Comparison of ENCODE assay signal across 15 mouse cellular contexts in the genomic region with DNA sequence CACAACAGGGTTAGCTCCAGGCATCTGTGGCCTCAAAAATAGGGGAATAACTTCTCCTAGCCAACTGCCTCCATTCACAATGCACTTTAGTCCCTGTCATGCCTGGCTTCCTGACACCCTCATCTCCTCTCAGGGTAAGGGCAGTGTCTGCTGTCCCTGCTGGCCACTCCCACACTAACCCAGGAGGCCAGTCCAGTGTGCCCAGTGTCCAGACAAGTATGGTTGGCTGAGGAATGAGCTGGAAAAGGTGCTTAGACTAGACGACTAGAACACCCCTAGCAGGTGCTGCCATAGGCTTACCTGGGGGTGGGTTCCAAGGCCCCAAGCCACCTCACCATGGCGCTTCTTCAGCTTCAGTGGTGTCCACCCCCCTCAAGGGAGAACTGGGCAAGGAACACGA.
DNase-seq lines count a peak whose midpoint lies in the region; ATAC-seq and TF ChIP-seq lines count a peak whose summit lies in the region.
"Had no signal": no experiment of that assay in that cellular context is flagged by ENCODE, and none has a peak within 500 bp of the region (broad histone marks: within the 10 kb centered on the region; RNA-seq: fewer than 3 reads in every experiment).

No protein-coding gene starts in this region.

- H3K4me3 ChIP-seq in embryonic facial prominence, embryonic 15.5 days (replicated peaks), result no peak overlapping the region
- H3K4me3 ChIP-seq in embryonic facial prominence, embryonic 10.5 days, result no peak overlapping the region
- no peak overlapping the region for H3K4me3 ChIP-seq in intestine, embryonic 15.5 days (replicated peaks)
- H3K4me3 ChIP-seq in intestine, embryonic 16.5 days (ENCODE audit: low read length), result no peak overlapping the region
- no peak overlapping the region for H3K4me3 ChIP-seq in intestine, postnatal 0 days (ENCODE audit: low read depth, low read length)
- H3K4me3 ChIP-seq: liver, embryonic 12.5 days; neural tube, embryonic 15.5 days had no signal

- DNase-seq in embryonic facial prominence, embryonic 10.5 days (ENCODE audit: low spot score), result no peak
- peak; percentile 38 for DNase-seq in kidney, postnatal 10 days
- DNase-seq in T-cell, adult 2 months (ENCODE audit: low spot score), result no peak
- no peak for DNase-seq in c-Kit-positive CD71-positive TER-119-positive erythroid progenitor cells, embryonic 14.5 days (ENCODE audit: low spot score)
- DNase-seq: adrenal gland, postnatal 36 days; gastrocnemius, postnatal 36 days; heart, postnatal 36 days; left cerebral cortex, postnatal 4 days; lung, postnatal 10 days had no signal

- no peaks in the 10 kb centered on the region for H3K27me3 ChIP-seq in embryonic facial prominence, embryonic 15.5 days
- H3K27me3 ChIP-seq in embryonic facial prominence, embryonic 10.5 days (replicated peaks; ENCODE audit: low read depth, poor library complexity, severe bottlenecking), result no peaks in the 10 kb centered on the region
- H3K27me3 ChIP-seq in intestine, embryonic 15.5 days (replicated peaks), result no peaks in the 10 kb centered on the region
- H3K27me3 ChIP-seq in intestine, embryonic 16.5 days (replicated peaks; ENCODE audit: control insufficient read depth, insufficient read depth, low read length), result no peaks in the 10 kb centered on the region
- no peaks in the 10 kb centered on the region for H3K27me3 ChIP-seq in intestine, postnatal 0 days (replicated peaks; ENCODE audit: control insufficient read depth, insufficient read depth, low read length)
- H3K27me3 ChIP-seq: liver, embryonic 12.5 days; neural tube, embryonic 15.5 days had no signal

- peaks cover 45% of the 10 kb centered on the region for H3K36me3 ChIP-seq in embryonic facial prominence, embryonic 15.5 days
- peaks cover 56% of the 10 kb centered on the region for H3K36me3 ChIP-seq in embryonic facial prominence, embryonic 10.5 days (replicated peaks)
- H3K36me3 ChIP-seq in intestine, embryonic 15.5 days, result 0 out of 2 replicates have a peak, but pooled peaks cover 12% of the 10 kb centered on the region
- H3K36me3 ChIP-seq in intestine, embryonic 16.5 days (ENCODE audit: control insufficient read depth, insufficient read depth, low read length), result peaks cover 12% of the 10 kb centered on the region; the same call in 1 of the 2 replicates
- H3K36me3 ChIP-seq in intestine, postnatal 0 days (ENCODE audit: control insufficient read depth, insufficient read depth), result peaks cover 49% of the 10 kb centered on the region

- 0 out of 2 replicates have a peak, but pooled peaks have one; percentile 21 for TF ChIP-seq CTCF in intestine, postnatal 0 days (IDR thresholded peaks at IDR 0.05; ENCODE audit: low read depth)

- WGBS in embryonic facial prominence, embryonic 15.5 days, result 65% methylated on average over 3 of the region's 3 CpGs
- WGBS in embryonic facial prominence, embryonic 10.5 days, result 81% methylated on average over 3 of the region's 3 CpGs
- 67% methylated on average over 3 of the region's 3 CpGs for WGBS in intestine, embryonic 15.5 days
- WGBS in intestine, embryonic 16.5 days, result 70% methylated on average over 3 of the region's 3 CpGs
- WGBS in intestine, postnatal 0 days, result 78% methylated on average over 3 of the region's 3 CpGs

- H3K9me3 ChIP-seq in embryonic facial prominence, embryonic 15.5 days (replicated peaks), result no peaks in the 10 kb centered on the region
- no peaks in the 10 kb centered on the region for H3K9me3 ChIP-seq in embryonic facial prominence, embryonic 10.5 days
- H3K9me3 ChIP-seq in intestine, embryonic 15.5 days, result no peaks in the 10 kb centered on the region
- no peaks in the 10 kb centered on the region for H3K9me3 ChIP-seq in intestine, embryonic 16.5 days (ENCODE audit: control insufficient read depth, low read length)
- no peaks in the 10 kb centered on the region for H3K9me3 ChIP-seq in intestine, postnatal 0 days (ENCODE audit: control insufficient read depth)
- H3K9me3 ChIP-seq: liver, embryonic 12.5 days; neural tube, embryonic 15.5 days had no signal

- no peaks in the 10 kb centered on the region for H3K4me1 ChIP-seq in embryonic facial prominence, embryonic 15.5 days
- 0 out of 2 replicates have a peak, but pooled peaks cover 8% of the 10 kb centered on the region for H3K4me1 ChIP-seq in embryonic facial prominence, embryonic 10.5 days
- peaks cover 10% of the 10 kb centered on the region; the same call in 1 of the 2 replicates for H3K4me1 ChIP-seq in intestine, embryonic 15.5 days (replicated peaks)
- H3K4me1 ChIP-seq in intestine, embryonic 16.5 days (ENCODE audit: control insufficient read depth, insufficient read depth, low read length), result peaks cover 9% of the 10 kb centered on the region
- 0 out of 2 replicates have a peak, but pooled peaks cover 3% of the 10 kb centered on the region for H3K4me1 ChIP-seq in intestine, postnatal 0 days (replicated peaks; ENCODE audit: control insufficient read depth, insufficient read depth, low read length)
- H3K4me1 ChIP-seq: liver, embryonic 12.5 days had no signal

- no peak for ATAC-seq in embryonic facial prominence, embryonic 15.5 days (ENCODE audit: insufficient number of reproducible peaks, low FRiP score, low TSS enrichment, low read depth)
- no peak for ATAC-seq in intestine, embryonic 15.5 days
- no peak for ATAC-seq in intestine, embryonic 16.5 days
- no peak; the same call in 1 of the 2 replicates for ATAC-seq in intestine, postnatal 0 days
- ATAC-seq: liver, embryonic 12.5 days had no signal

- no peak overlapping the region for H3K4me2 ChIP-seq in embryonic facial prominence, embryonic 15.5 days (replicated peaks)
- no peak overlapping the region for H3K4me2 ChIP-seq in intestine, embryonic 15.5 days (replicated peaks)
- no peak overlapping the region for H3K4me2 ChIP-seq in intestine, embryonic 16.5 days (ENCODE audit: low read depth, low read length)
- no peak overlapping the region for H3K4me2 ChIP-seq in intestine, postnatal 0 days (replicated peaks; ENCODE audit: low read depth)
- H3K4me2 ChIP-seq: liver, embryonic 12.5 days; neural tube, embryonic 15.5 days had no signal

- H3K27ac ChIP-seq in embryonic facial prominence, embryonic 15.5 days (replicated peaks), result 0 out of 2 replicates have a peak overlapping the region, but pooled peaks have one; percentile 3
- H3K27ac ChIP-seq in embryonic facial prominence, embryonic 10.5 days (replicated peaks), result no peak overlapping the region
- peak overlapping the region; percentile 11; the same call in 1 of the 2 replicates for H3K27ac ChIP-seq in intestine, embryonic 15.5 days
- H3K27ac ChIP-seq in intestine, embryonic 16.5 days (ENCODE audit: low read length), result no peak overlapping the region
- H3K27ac ChIP-seq in intestine, postnatal 0 days (ENCODE audit: low read depth, low read length), result no peak overlapping the region; the same call in 1 of the 2 replicates

- no peak overlapping the region for H3K9ac ChIP-seq in embryonic facial prominence, embryonic 15.5 days
- no peak overlapping the region for H3K9ac ChIP-seq in intestine, embryonic 15.5 days
- H3K9ac ChIP-seq in intestine, embryonic 16.5 days (ENCODE audit: low read depth, low read length), result no peak overlapping the region
- no peak overlapping the region for H3K9ac ChIP-seq in intestine, postnatal 0 days (ENCODE audit: low read depth, low read length)
- H3K9ac ChIP-seq: liver, embryonic 12.5 days; neural tube, embryonic 15.5 days had no signal

Comparison
In these comparisons a context has a peak if more than half of its experiments do, and no peak if none do; other contexts are left out.
1. H3K27ac ChIP-seq: peak in embryonic facial prominence, embryonic 15.5 days (single experiment) and intestine, embryonic 15.5 days (single experiment); none in embryonic facial prominence, embryonic 10.5 days (single experiment), intestine, embryonic 16.5 days (single experiment) and intestine, postnatal 0 days (single experiment).